Mouse (Mus musculus) left cerebral cortex, adult 8-10 months (tissue): ENCODE data around the gene Hdac11. TPM values are rescaled to one million over a fixed set of nuclear protein-coding genes. Genes with fewer than 3 reads are reported as not detected.
A peak's percentile ranks its signal among the peaks of the same experiment; 100 is the strongest.
"Not testable (repeated sequence)": the region's sequence is repeated elsewhere in the genome, so short reads cannot be mapped to it uniquely, and the experiment has no call there.

Experiments used
- DNase-seq, 2 experiments: peaks; one replicate each; pipeline ENCODE4 v3.0.0; 2022; ENCODE audit warnings: low spot score in 2 of 2
- total RNA-seq, 4 experiments: library from RNA; stranded (reverse); gene quantifications; 2 replicates each; pipeline ENCODE4 v1.2.4; 2022

Hdac11 gene
- total RNA-seq, 4 experiments from 2014 or later: 185 to 200 (median 195) TPM

- DNase-seq: no peak
Measured at GRCm38 (mm10) chr6:91201881-91202341, 45.4 kb downstream of the Hdac11 start.

GRCm38 (mm10) chr6:91202571-91202970 is 46.1 kb downstream of the Hdac11 start:
- DNase-seq: no peak

- no peak for DNase-seq
Measured at GRCm38 (mm10) chr6:91205346-91205745, 48.9 kb downstream of the Hdac11 start.

- no peak for DNase-seq
Measured at GRCm38 (mm10) chr6:91205791-91206190, 49.3 kb downstream of the Hdac11 start.

GRCm38 (mm10) chr6:91207491-91207890 is 51.0 kb downstream of the Hdac11 start:
- DNase-seq: no peak

GRCm38 (mm10) chr6:91209780-91210179 is 53.3 kb downstream of the Hdac11 start:
- DNase-seq: no peak

GRCm38 (mm10) chr6:91210852-91211251 is 54.4 kb downstream of the Hdac11 start:
- no peak for DNase-seq

- not testable (repeated sequence) for DNase-seq
Measured at GRCm38 (mm10) chr6:91212155-91212554, 55.7 kb downstream of the Hdac11 start, which contains the start of gene Fbln2. TSS of gene Fbln2 (plus strand) at chr6:91212455.

GRCm38 (mm10) chr6:91212571-91212970 is 56.1 kb downstream of the Hdac11 start:
- DNase-seq: no peak

GRCm38 (mm10) chr6:91213287-91214218 is 57.1 kb downstream of the Hdac11 start:
- no peak for DNase-seq

GRCm38 (mm10) chr6:91215454-91215853 is 59.0 kb downstream of the Hdac11 start:
- DNase-seq: peak in 1 of 2 experiments; percentile 54

- no peak for DNase-seq
Measured at GRCm38 (mm10) chr6:91218445-91218844, 62.0 kb downstream of the Hdac11 start.

- no peak for DNase-seq
Measured at GRCm38 (mm10) chr6:91218871-91219270, 62.4 kb downstream of the Hdac11 start.

GRCm38 (mm10) chr6:91220062-91220461 is 63.6 kb downstream of the Hdac11 start:
- DNase-seq: no peak

GRCm38 (mm10) chr6:91221094-91221493 is 64.6 kb downstream of the Hdac11 start:
- no peak for DNase-seq

- DNase-seq: no peak
Measured at GRCm38 (mm10) chr6:91222694-91223346, 66.4 kb downstream of the Hdac11 start.

Other genes starting within 250 kb of the Hdac11 start
- gene Iqsec1, start 168.0 kb upstream of the Hdac11 start, total RNA-seq: 100 to 1,000 TPM; 334 to 403 (median 359) TPM
- gene Nup210, start 39.8 kb upstream of the Hdac11 start, total RNA-seq: 10 to 100 TPM; 24.6 to 28.2 (median 26.7) TPM
- 1 to 10 TPM; 6.8 to 8.3 (median 7.3) TPM for gene Fbln2, start 55.8 kb downstream of the Hdac11 start, total RNA-seq